Mouse (Mus musculus): ENCODE measurements around the gene Tbc1d8. TPM values are rescaled to one million over a fixed set of nuclear protein-coding genes. Genes with fewer than 3 reads are reported as not detected.

Gene Tbc1d8
- polyA plus RNA-seq, 2 experiments from 2014 or later: 2.3 to 2.8 TPM

- no peak for ATAC-seq
These were observed 33.1 kb downstream of the Tbc1d8 start for GRCm38 (mm10) chr1:39445303-39446050.

- ATAC-seq: no peak
These were observed 34.8 kb downstream of the Tbc1d8 start for GRCm38 (mm10) chr1:39443764-39444163.

- no peak for ATAC-seq
These were observed 36.9 kb downstream of the Tbc1d8 start for GRCm38 (mm10) chr1:39441686-39442085.

DNA sequence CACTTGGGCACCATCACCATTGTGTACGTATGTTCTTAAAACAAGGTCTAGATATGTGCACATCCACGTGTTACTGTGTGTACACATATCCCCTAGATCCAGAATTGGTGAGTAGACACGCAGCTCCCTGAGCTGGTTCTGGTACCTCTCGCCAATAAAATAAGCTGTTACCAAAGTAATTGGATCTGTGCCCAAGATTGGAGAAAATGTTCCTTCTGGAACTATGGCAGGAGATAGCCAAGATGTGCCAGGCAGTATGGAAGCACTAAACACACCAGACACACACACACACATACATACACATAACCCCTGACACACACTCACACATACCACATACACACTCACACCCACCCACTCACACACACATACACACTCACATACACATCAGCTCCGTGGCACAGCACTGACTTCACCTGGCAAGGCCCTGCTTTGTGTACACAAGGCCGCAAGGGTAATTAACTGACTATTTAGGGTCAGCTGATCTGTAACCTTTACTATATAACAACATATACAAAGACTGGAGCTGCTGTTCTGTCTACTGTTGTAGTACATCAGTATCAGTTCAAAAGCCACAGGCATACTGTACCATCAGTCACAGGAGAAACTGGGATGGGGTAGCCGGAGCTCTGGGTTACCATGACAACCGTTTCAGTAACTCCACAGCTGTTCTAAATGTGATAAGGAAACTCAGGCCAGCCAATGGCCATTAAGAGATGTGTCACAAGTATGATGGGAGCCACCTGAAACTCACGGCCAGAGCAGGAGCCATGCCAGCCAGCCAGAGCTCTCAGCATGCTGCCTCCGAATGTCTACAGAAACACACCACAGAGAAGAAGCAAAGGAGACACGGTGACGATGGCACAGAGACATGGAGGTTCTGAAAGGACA is 38.6 kb downstream of the Tbc1d8 start:
- no peak for ATAC-seq

GRCm38 (mm10) chr1:39438629-39439028 is 39.9 kb downstream of the Tbc1d8 start:
- no peak for ATAC-seq

DNA sequence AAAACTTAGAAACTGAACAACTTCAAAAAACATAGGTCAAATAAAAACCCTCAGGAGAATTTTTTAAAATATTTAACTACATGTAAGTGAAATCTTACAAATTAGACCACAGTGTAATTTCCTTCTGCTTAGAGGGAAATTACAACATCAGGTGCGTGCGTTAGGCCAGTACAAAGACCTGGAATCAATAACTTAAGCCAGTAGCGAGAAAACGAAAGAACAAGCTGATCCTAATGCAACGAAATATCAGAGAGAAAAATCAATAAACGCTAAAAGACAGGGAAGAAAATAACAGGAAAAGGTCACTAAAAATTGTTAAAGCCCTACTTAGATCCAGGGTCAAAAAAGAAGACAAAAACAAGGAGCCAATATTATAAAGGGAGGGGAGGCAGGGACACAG is 44.3 kb downstream of the Tbc1d8 start:
- no peak for ATAC-seq

DNA sequence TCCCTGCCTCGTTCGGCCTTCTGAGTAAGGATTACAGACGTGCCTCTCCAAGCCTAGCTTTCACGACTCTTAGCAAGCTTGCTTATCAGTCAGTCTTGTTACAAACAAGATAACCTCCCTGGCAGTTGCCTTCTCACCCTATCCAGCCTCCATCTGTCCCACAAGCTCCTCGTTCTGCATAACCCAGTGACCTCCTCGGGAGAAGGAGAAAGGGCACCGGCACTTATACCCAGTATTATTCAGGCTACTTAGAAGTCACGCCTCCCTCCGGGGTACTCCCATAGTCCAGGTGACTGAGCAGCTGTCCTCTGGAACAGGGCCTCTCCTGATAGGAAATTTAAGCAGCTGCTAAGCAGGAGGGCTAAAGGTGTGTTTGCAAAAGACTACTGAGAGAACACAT is 48.5 kb downstream of the Tbc1d8 start:
- ATAC-seq: no peak

GRCm38 (mm10) chr1:39429015-39429414 is 49.5 kb downstream of the Tbc1d8 start:
- no peak for ATAC-seq

DNA sequence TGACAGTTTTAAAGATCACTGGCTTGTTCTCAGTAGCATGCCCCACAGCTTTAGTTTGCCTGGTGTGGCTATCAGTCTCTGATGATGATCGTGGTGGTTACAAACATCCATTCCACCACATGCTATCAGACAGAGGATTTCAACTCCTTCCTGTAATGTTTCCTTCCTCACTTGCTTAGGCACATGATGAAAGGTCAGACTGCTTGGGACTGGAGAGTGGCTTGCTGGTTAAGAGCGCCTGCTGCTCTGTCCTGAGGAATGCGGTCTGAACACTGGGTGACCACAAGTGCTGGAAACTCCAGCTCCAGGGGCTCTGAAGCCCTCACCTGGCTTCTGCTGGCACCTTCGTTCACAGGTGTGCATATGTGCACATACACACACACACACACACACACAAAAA is 50.3 kb downstream of the Tbc1d8 start:
- no peak for ATAC-seq

DNA sequence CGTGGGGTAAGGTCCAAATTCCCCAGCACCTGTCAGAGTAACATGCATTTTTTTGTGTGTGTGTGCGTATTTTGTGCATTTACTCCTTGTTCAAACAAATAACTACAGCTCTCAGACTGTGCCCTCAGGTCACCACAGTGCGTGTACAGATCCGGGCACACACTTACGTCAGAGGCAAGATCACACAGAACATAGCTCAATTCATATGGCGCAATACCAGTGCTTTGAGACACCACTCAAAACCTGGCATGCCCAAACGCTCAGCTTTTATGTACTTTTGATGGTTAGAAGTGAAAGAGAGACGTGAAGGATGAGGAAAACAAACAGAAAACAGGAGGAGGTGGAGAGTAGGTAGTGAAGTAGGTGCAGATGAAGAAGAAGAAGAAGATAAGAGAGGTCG is 53.1 kb downstream of the Tbc1d8 start:
- ATAC-seq: no peak

GRCm38 (mm10) chr1:39420987-39421386 is 57.6 kb downstream of the Tbc1d8 start:
- no peak for ATAC-seq

DNA sequence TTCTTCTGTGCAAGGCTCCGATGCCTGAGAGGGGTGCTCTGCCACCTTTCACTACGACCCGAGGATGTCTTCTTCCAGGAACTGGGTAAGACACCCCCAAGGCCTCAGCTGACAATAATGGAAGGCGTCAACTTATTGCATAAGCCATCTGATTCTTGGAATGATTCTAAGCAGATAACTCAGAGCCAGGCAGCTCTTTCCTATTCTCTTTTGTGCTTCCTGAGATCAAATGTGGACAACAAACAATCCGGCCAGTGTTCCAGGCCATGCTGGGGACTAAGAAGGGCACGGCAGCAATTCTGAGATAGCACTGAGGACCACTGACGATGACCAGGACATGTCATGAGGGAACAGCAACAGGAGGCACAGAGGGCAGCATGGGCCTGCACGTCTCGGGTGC is 59.7 kb downstream of the Tbc1d8 start:
- no peak for ATAC-seq

- ATAC-seq: no peak
These were observed 60.7 kb downstream of the Tbc1d8 start for GRCm38 (mm10) chr1:39417817-39418216.

- ATAC-seq: no peak
These were observed 68.3 kb downstream of the Tbc1d8 start for GRCm38 (mm10) chr1:39410085-39410821.

GRCm38 (mm10) chr1:39408668-39409067 is 69.9 kb downstream of the Tbc1d8 start:
- ATAC-seq: no peak

DNA sequence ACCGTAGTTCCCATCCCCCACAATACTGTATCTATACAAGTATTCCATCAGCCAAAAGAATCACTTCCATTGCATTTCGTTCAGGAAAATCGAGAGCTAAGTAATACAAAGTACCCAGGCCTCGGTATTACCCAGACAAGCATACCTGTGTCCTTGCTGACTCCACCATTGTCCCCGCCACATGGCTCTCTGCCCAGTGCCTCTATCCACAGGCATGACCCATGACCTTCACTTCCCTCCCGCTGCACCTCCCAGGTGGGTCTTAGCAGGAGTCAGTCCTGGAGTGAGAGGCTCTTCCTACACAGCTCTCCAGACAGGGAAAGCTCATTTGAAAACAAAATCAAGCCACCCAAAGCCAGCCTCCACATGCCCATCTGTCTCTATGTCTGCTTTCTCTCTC is 70.4 kb downstream of the Tbc1d8 start:
- ATAC-seq: no peak

- no peak for ATAC-seq
These were observed 71.4 kb downstream of the Tbc1d8 start for GRCm38 (mm10) chr1:39407108-39407507.

GRCm38 (mm10) chr1:39400173-39400572 is 78.4 kb downstream of the Tbc1d8 start:
- no peak for ATAC-seq

- no peak for ATAC-seq
These were observed 79.3 kb downstream of the Tbc1d8 start for GRCm38 (mm10) chr1:39399228-39399627.

GRCm38 (mm10) chr1:39398284-39398683 is 80.3 kb downstream of the Tbc1d8 start:
- ATAC-seq: no peak

DNA sequence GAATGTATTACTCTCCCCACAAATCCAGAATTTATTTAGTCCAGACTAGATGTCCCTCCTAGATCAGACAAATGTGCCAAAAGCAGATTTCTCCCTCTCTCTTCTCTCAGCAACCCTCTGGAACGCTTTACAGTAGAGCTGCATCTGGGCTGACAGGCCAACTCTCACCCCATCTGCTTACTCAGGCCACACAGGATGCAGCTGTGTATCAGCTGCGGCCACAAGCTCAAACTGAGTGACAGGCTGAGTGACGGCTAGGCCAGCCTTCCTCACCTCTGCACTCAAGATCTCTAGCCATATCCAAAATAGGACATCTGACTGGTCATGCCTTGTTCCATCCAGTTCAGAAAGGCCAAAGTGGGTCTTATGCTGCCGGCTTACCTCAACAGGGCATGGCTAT is 82.2 kb downstream of the Tbc1d8 start:
- no peak for ATAC-seq

DNA sequence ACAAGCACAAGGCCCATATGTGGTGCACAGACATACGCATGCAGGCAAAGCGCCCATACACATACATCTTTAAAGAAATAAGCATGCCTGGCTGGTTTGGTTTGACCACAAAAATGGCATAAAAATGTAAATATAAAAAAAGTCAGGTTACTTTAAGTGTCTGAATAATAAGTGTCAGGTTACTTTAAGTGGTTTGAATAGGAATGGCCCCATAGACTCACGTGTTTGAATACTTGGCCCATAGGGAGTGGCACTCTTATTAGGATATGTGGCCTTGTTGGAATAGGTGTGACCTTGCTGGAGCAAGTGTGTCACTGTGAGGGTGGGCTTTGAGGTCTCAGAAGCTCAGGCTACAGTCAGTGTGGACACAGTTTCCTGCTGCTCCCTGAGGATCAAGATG is 83.9 kb downstream of the Tbc1d8 start:
- no peak for ATAC-seq

GRCm38 (mm10) chr1:39394096-39394495 is 84.5 kb downstream of the Tbc1d8 start:
- ATAC-seq: no peak

Measured in CD4-positive, CD25-positive, alpha-beta regulatory T cell, adult 4 months (primary cell).